ENCODE assay signal across 9 mouse cellular contexts in the genomic region with DNA sequence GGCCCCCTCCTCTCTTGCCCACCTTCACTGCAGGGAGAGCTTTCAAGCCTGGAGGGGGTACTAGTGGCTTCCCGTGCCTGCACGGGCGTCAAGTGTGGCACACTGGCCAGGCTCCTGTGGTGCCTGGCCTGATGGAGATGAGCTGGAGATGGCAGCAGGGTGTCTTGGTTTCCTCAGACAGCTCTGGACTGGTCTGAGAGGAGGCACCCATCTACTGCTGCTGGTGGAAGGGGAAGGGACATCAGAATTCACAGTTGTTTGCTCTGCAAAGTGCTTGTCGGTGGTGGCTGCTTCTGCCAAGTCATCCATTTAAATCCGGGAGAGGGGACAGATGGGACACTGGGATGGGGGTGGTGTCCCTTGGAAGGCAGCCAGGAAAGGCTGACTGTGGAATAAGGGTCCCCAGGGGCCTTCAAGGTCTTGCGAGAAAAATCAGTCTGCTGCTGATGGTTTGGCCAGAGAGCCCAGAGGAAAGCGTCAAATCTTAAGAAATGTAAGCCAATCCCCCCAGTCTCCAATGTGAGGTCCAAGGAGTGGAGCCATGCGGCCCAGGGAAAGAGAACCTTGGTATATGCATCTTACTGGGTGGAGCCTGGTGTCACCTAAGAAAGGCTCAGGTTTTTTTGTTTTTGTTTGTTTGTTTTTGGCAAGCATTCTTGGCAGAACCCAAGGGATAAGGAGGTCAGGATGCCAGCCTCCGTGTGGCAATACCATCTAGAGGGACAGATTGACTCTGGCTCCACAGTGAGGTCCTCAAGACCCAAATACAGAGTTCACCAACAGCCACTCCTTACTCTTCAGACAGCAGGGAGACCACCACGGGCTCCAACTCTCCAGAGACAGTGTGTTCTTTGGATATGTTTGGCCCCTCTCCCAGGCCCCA. TPM values are rescaled to one million over a fixed set of nuclear protein-coding genes. Genes with fewer than 3 reads are reported as not detected.
DNase-seq lines count a peak whose midpoint lies in the region; ATAC-seq lines count a peak whose summit lies in the region.
"Had no signal": no experiment of that assay in that cellular context is flagged by ENCODE, and none has a peak within 500 bp of the region (broad histone marks: within the 10 kb centered on the region; RNA-seq: fewer than 3 reads in every experiment).

No protein-coding gene starts in this region.

- H3K4me2 ChIP-seq in embryonic facial prominence, embryonic 14.5 days (ENCODE audit: low read depth, low read length) = no peak overlapping the region
- no peak overlapping the region for H3K4me2 ChIP-seq in midbrain, embryonic 11.5 days
- no peak overlapping the region for H3K4me2 ChIP-seq in midbrain, embryonic 16.5 days (ENCODE audit: low read length)
- H3K4me2 ChIP-seq in heart, embryonic 11.5 days = no peak overlapping the region
- no peak overlapping the region for H3K4me2 ChIP-seq in liver, embryonic 16.5 days (ENCODE audit: low read depth, low read length)
- H3K4me2 ChIP-seq: limb, embryonic 13.5 days had no signal

- H3K4me3 ChIP-seq in embryonic facial prominence, embryonic 14.5 days (ENCODE audit: low read depth, low read length) = no peak overlapping the region
- H3K4me3 ChIP-seq in embryonic facial prominence, embryonic 10.5 days = no peak overlapping the region
- no peak overlapping the region for H3K4me3 ChIP-seq in midbrain, embryonic 11.5 days (ENCODE audit: low read depth, low read length)
- no peak overlapping the region for H3K4me3 ChIP-seq in midbrain, embryonic 16.5 days (ENCODE audit: low read depth, low read length)
- no peak overlapping the region for H3K4me3 ChIP-seq in heart, embryonic 11.5 days (ENCODE audit: low read depth, low read length)
- no peak overlapping the region for H3K4me3 ChIP-seq in liver, embryonic 16.5 days (ENCODE audit: low read depth, low read length)
- H3K4me3 ChIP-seq: limb, embryonic 13.5 days had no signal

- peaks cover 29% of the 10 kb centered on the region; the same call in 1 of the 2 replicates for H3K36me3 ChIP-seq in embryonic facial prominence, embryonic 14.5 days (ENCODE audit: control insufficient read depth, insufficient read depth, low read length)
- peaks cover 52% of the 10 kb centered on the region for H3K36me3 ChIP-seq in embryonic facial prominence, embryonic 10.5 days (replicated peaks)
- no peaks in the 10 kb centered on the region for H3K36me3 ChIP-seq in midbrain, embryonic 11.5 days (ENCODE audit: control insufficient read depth, insufficient read depth, low read length)
- H3K36me3 ChIP-seq in midbrain, embryonic 16.5 days (ENCODE audit: control insufficient read depth, insufficient read depth, low read length) = no peaks in the 10 kb centered on the region
- H3K36me3 ChIP-seq in heart, embryonic 11.5 days (ENCODE audit: control insufficient read depth, insufficient read depth, low read length) = peaks cover 2% of the 10 kb centered on the region; the same call in 1 of the 2 replicates
- H3K36me3 ChIP-seq in liver, embryonic 16.5 days (ENCODE audit: control insufficient read depth, insufficient read depth) = peaks cover 11% of the 10 kb centered on the region

- H3K9ac ChIP-seq in embryonic facial prominence, embryonic 14.5 days (ENCODE audit: low read depth, low read length) = no peak overlapping the region
- H3K9ac ChIP-seq in midbrain, embryonic 11.5 days (ENCODE audit: low read length) = no peak overlapping the region
- H3K9ac ChIP-seq in midbrain, embryonic 16.5 days (ENCODE audit: low read depth, low read length) = no peak overlapping the region
- 0 out of 2 replicates have a peak overlapping the region, but pooled peaks have one; percentile 10 for H3K9ac ChIP-seq in heart, embryonic 11.5 days (ENCODE audit: low read depth, low read length)
- no peak overlapping the region for H3K9ac ChIP-seq in liver, embryonic 16.5 days (ENCODE audit: low read depth, low read length)
- H3K9ac ChIP-seq: limb, embryonic 13.5 days had no signal

- no peaks in the 10 kb centered on the region for H3K27me3 ChIP-seq in embryonic facial prominence, embryonic 14.5 days (replicated peaks; ENCODE audit: control insufficient read depth, insufficient read depth, low read length)
- no peaks in the 10 kb centered on the region for H3K27me3 ChIP-seq in embryonic facial prominence, embryonic 10.5 days (replicated peaks; ENCODE audit: low read depth, poor library complexity, severe bottlenecking)
- no peaks in the 10 kb centered on the region for H3K27me3 ChIP-seq in midbrain, embryonic 11.5 days (ENCODE audit: control insufficient read depth, insufficient read depth, low read length)
- H3K27me3 ChIP-seq in midbrain, embryonic 16.5 days (ENCODE audit: control insufficient read depth, insufficient read depth, low read depth, low read length) = no peaks in the 10 kb centered on the region
- no peaks in the 10 kb centered on the region for H3K27me3 ChIP-seq in heart, embryonic 11.5 days (ENCODE audit: control insufficient read depth, insufficient read depth, low read length)
- no peaks in the 10 kb centered on the region for H3K27me3 ChIP-seq in liver, embryonic 16.5 days (ENCODE audit: control insufficient read depth, insufficient read depth, low read depth, low read length)
- H3K27me3 ChIP-seq: limb, embryonic 13.5 days had no signal

- H3K4me1 ChIP-seq in embryonic facial prominence, embryonic 14.5 days (ENCODE audit: control insufficient read depth, insufficient read depth, low read length) = 0 out of 2 replicates have a peak, but pooled peaks cover 2% of the 10 kb centered on the region
- peaks cover 13% of the 10 kb centered on the region for H3K4me1 ChIP-seq in embryonic facial prominence, embryonic 10.5 days
- H3K4me1 ChIP-seq in midbrain, embryonic 11.5 days (ENCODE audit: control insufficient read depth, insufficient read depth, low read length) = no peaks in the 10 kb centered on the region
- H3K4me1 ChIP-seq in midbrain, embryonic 16.5 days (ENCODE audit: control insufficient read depth, insufficient read depth, low read length) = no peaks in the 10 kb centered on the region
- no peaks in the 10 kb centered on the region for H3K4me1 ChIP-seq in heart, embryonic 11.5 days (ENCODE audit: control insufficient read depth, insufficient read depth, low read length)
- peaks cover 6% of the 10 kb centered on the region for H3K4me1 ChIP-seq in liver, embryonic 16.5 days (ENCODE audit: control insufficient read depth, low read depth, low read length)

- DNase-seq in embryonic facial prominence, embryonic 14.5 days (ENCODE audit: low spot score) = peak; percentile 36
- DNase-seq in embryonic facial prominence, embryonic 10.5 days (ENCODE audit: low spot score) = no peak
- DNase-seq in midbrain, embryonic 11.5 days (ENCODE audit: low spot score, missing footprints) = peak; percentile 59
- DNase-seq in thymus, postnatal 0 days (ENCODE audit: low spot score) = no peak
- DNase-seq in right cerebral cortex, postnatal 4 days = no peak

- no peaks in the 10 kb centered on the region for H3K9me3 ChIP-seq in embryonic facial prominence, embryonic 14.5 days (ENCODE audit: control insufficient read depth, low read length)
- H3K9me3 ChIP-seq in embryonic facial prominence, embryonic 10.5 days = no peaks in the 10 kb centered on the region
- no peaks in the 10 kb centered on the region for H3K9me3 ChIP-seq in midbrain, embryonic 11.5 days (ENCODE audit: control insufficient read depth, low read length)
- H3K9me3 ChIP-seq in midbrain, embryonic 16.5 days (replicated peaks; ENCODE audit: control insufficient read depth, low read length, poor library complexity, severe bottlenecking) = no peaks in the 10 kb centered on the region
- H3K9me3 ChIP-seq in heart, embryonic 11.5 days (replicated peaks; ENCODE audit: control insufficient read depth, low read length) = no peaks in the 10 kb centered on the region
- H3K9me3 ChIP-seq in liver, embryonic 16.5 days (replicated peaks; ENCODE audit: control insufficient read depth, low read length) = no peaks in the 10 kb centered on the region
- H3K9me3 ChIP-seq: limb, embryonic 13.5 days had no signal

- WGBS in embryonic facial prominence, embryonic 14.5 days = 74% methylated on average over 10 of the region's 10 CpGs
- 80% methylated on average over 10 of the region's 10 CpGs for WGBS in embryonic facial prominence, embryonic 10.5 days
- 81% methylated on average over 10 of the region's 10 CpGs for WGBS in midbrain, embryonic 11.5 days
- 63% methylated on average over 10 of the region's 10 CpGs for WGBS in midbrain, embryonic 16.5 days
- WGBS in heart, embryonic 11.5 days (ENCODE audit: insufficient replicate concordance) = 69% methylated on average over 10 of the region's 10 CpGs
- 63% methylated on average over 10 of the region's 10 CpGs for WGBS in liver, embryonic 16.5 days (ENCODE audit: insufficient replicate concordance)

- H3K27ac ChIP-seq in embryonic facial prominence, embryonic 14.5 days (replicated peaks; ENCODE audit: low read depth, low read length) = no peak overlapping the region
- H3K27ac ChIP-seq in embryonic facial prominence, embryonic 10.5 days (replicated peaks) = no peak overlapping the region
- no peak overlapping the region for H3K27ac ChIP-seq in midbrain, embryonic 11.5 days (ENCODE audit: low read depth, low read length)
- no peak overlapping the region for H3K27ac ChIP-seq in midbrain, embryonic 16.5 days (ENCODE audit: low read length)
- H3K27ac ChIP-seq in heart, embryonic 11.5 days (ENCODE audit: low read depth, low read length) = no peak overlapping the region
- H3K27ac ChIP-seq in liver, embryonic 16.5 days (ENCODE audit: low read length) = 0 out of 2 replicates have a peak overlapping the region, but pooled peaks have one; percentile 4
- H3K27ac ChIP-seq: limb, embryonic 13.5 days had no signal

- ATAC-seq in embryonic facial prominence, embryonic 14.5 days (ENCODE audit: low read depth) = no peak
- ATAC-seq in midbrain, embryonic 11.5 days (ENCODE audit: low FRiP score) = no peak
- ATAC-seq in midbrain, embryonic 16.5 days = no peak
- no peak for ATAC-seq in heart, embryonic 11.5 days (replicated peaks; ENCODE audit: insufficient number of reproducible peaks, low FRiP score, low TSS enrichment)
- peak; percentile 10; the same call in 1 of the 2 replicates for ATAC-seq in liver, embryonic 16.5 days (ENCODE audit: low read depth)

RNA-seq across cellular contexts. Expression of gene Sesn2, which starts 17.9 kb away (rescaled TPM):
- 6.2 and 6.4 TPM in 2 replicates for polyA plus RNA-seq in embryonic facial prominence, embryonic 14.5 days (2014; fragmentation: Nextera tagmentation; extraction: Ambion mirVana)
- polyA plus RNA-seq in embryonic facial prominence, embryonic 10.5 days (2016; fragmentation: Nextera tagmentation; extraction: Ambion mirVana) = 12.3 and 13.3 TPM in 2 replicates
- polyA plus RNA-seq in midbrain, embryonic 11.5 days (2014; fragmentation: Nextera tagmentation; extraction: Ambion mirVana) = 4.9 and 5.1 TPM in 2 replicates
- polyA plus RNA-seq in midbrain, embryonic 16.5 days (2015; fragmentation: Nextera tagmentation; extraction: Ambion mirVana) = 9.2 and 10.0 TPM in 2 replicates
- polyA plus RNA-seq in heart, embryonic 11.5 days (2014; fragmentation: Nextera tagmentation; extraction: Ambion mirVana) = 4.1 and 6.2 TPM in 2 replicates
- polyA plus RNA-seq in liver, embryonic 16.5 days (2015; fragmentation: Nextera tagmentation; extraction: Ambion mirVana) = 7.9 and 8.1 TPM in 2 replicates
- 7.3 and 8.0 TPM in 2 replicates for polyA plus RNA-seq in thymus, postnatal 0 days (2015; fragmentation: Nextera tagmentation; extraction: Ambion mirVana)

RNA-seq across cellular contexts. Expression of gene Med18, which starts 28.7 kb away (rescaled TPM):
- polyA plus RNA-seq in embryonic facial prominence, embryonic 14.5 days (2014; fragmentation: Nextera tagmentation; extraction: Ambion mirVana) = 6.6 and 8.5 TPM in 2 replicates
- polyA plus RNA-seq in embryonic facial prominence, embryonic 10.5 days (2016; fragmentation: Nextera tagmentation; extraction: Ambion mirVana) = 37.0 and 41.7 TPM in 2 replicates
- 19.2 and 22.3 TPM in 2 replicates for polyA plus RNA-seq in midbrain, embryonic 11.5 days (2014; fragmentation: Nextera tagmentation; extraction: Ambion mirVana)
- polyA plus RNA-seq in midbrain, embryonic 16.5 days (2015; fragmentation: Nextera tagmentation; extraction: Ambion mirVana) = 16.9 and 17.9 TPM in 2 replicates
- polyA plus RNA-seq in heart, embryonic 11.5 days (2014; fragmentation: Nextera tagmentation; extraction: Ambion mirVana) = 12.4 and 17.4 TPM in 2 replicates
- polyA plus RNA-seq in liver, embryonic 16.5 days (2015; fragmentation: Nextera tagmentation; extraction: Ambion mirVana) = 8.2 and 11.4 TPM in 2 replicates
- polyA plus RNA-seq in thymus, postnatal 0 days (2015; fragmentation: Nextera tagmentation; extraction: Ambion mirVana) = 30.5 and 31.5 TPM in 2 replicates

RNA-seq across cellular contexts. Expression of gene Atpif1, which starts 41.0 kb away (rescaled TPM):
- 984 and 996 TPM in 2 replicates for polyA plus RNA-seq in embryonic facial prominence, embryonic 14.5 days (2014; fragmentation: Nextera tagmentation; extraction: Ambion mirVana)
- 1,009 and 1,074 TPM in 2 replicates for polyA plus RNA-seq in embryonic facial prominence, embryonic 10.5 days (2016; fragmentation: Nextera tagmentation; extraction: Ambion mirVana)
- 1,016 and 1,079 TPM in 2 replicates for polyA plus RNA-seq in midbrain, embryonic 11.5 days (2014; fragmentation: Nextera tagmentation; extraction: Ambion mirVana)
- 1,190 and 1,253 TPM in 2 replicates for polyA plus RNA-seq in midbrain, embryonic 16.5 days (2015; fragmentation: Nextera tagmentation; extraction: Ambion mirVana)
- polyA plus RNA-seq in heart, embryonic 11.5 days (2014; fragmentation: Nextera tagmentation; extraction: Ambion mirVana) = 1,210 and 1,262 TPM in 2 replicates
- polyA plus RNA-seq in liver, embryonic 16.5 days (2015; fragmentation: Nextera tagmentation; extraction: Ambion mirVana) = 1,068 and 1,164 TPM in 2 replicates
- polyA plus RNA-seq in thymus, postnatal 0 days (2015; fragmentation: Nextera tagmentation; extraction: Ambion mirVana) = 874 and 945 TPM in 2 replicates

RNA-seq across cellular contexts. Expression of gene Dnajc8, which starts 42.9 kb away (rescaled TPM):
- polyA plus RNA-seq in embryonic facial prominence, embryonic 14.5 days (2014; fragmentation: Nextera tagmentation; extraction: Ambion mirVana) = 133 and 136 TPM in 2 replicates
- polyA plus RNA-seq in embryonic facial prominence, embryonic 10.5 days (2016; fragmentation: Nextera tagmentation; extraction: Ambion mirVana) = 222 TPM in 2 replicates
- 228 and 245 TPM in 2 replicates for polyA plus RNA-seq in midbrain, embryonic 11.5 days (2014; fragmentation: Nextera tagmentation; extraction: Ambion mirVana)
- 138 and 153 TPM in 2 replicates for polyA plus RNA-seq in midbrain, embryonic 16.5 days (2015; fragmentation: Nextera tagmentation; extraction: Ambion mirVana)
- 157 and 162 TPM in 2 replicates for polyA plus RNA-seq in heart, embryonic 11.5 days (2014; fragmentation: Nextera tagmentation; extraction: Ambion mirVana)
- 77.7 and 83.4 TPM in 2 replicates for polyA plus RNA-seq in liver, embryonic 16.5 days (2015; fragmentation: Nextera tagmentation; extraction: Ambion mirVana)
- polyA plus RNA-seq in thymus, postnatal 0 days (2015; fragmentation: Nextera tagmentation; extraction: Ambion mirVana) = 190 and 199 TPM in 2 replicates

Comparison
In these comparisons a context has a peak if more than half of its experiments do, and no peak if none do; other contexts are left out.
1. DNase-seq: peak in embryonic facial prominence, embryonic 14.5 days (single experiment) and midbrain, embryonic 11.5 days (single experiment); none in embryonic facial prominence, embryonic 10.5 days (single experiment), thymus, postnatal 0 days (single experiment) and right cerebral cortex, postnatal 4 days (single experiment).